Mouse (Mus musculus): ENCODE measurements at regions not wholly inside any gene's neighbourhood (a gene's known extent, or its start where the extent isn't known, plus 50 kb on each side); places are given as distances from the start of the nearest gene placed in this dataset.
"Not testable (repeated sequence)": the region's sequence is repeated elsewhere in the genome, so short reads cannot be mapped to it uniquely, and the experiment has no call there.

- DNase-seq (ENCODE audit: low read depth, low spot score): peak; percentile 95
Measured at GRCm38 (mm10) chr2:81848836-81849410, 204.1 kb upstream of the Zfp804a start.

GRCm38 (mm10) chr2:81849927-81850326 is 203.1 kb upstream of the Zfp804a start:
- DNase-seq (ENCODE audit: low read depth, low spot score): peak; percentile 14

GRCm38 (mm10) chr2:81885438-81885837 is 167.6 kb upstream of the Zfp804a start:
- no peak for DNase-seq (ENCODE audit: low read depth, low spot score)

GRCm38 (mm10) chr2:81892570-81892969 is 160.5 kb upstream of the Zfp804a start:
- not testable (repeated sequence) for DNase-seq (ENCODE audit: low read depth, low spot score)

- DNase-seq (ENCODE audit: low read depth, low spot score): no peak
Measured at GRCm38 (mm10) chr2:81939360-81939759, 113.7 kb upstream of the Zfp804a start.

All from ES-CJ7 (cell line).